Mouse (Mus musculus): ENCODE data around the gene Son. TPM values are rescaled to one million over a fixed set of nuclear protein-coding genes. Genes with fewer than 3 reads are reported as not detected.

Gene Son
- 56.2 and 65.8 TPM in 2 replicates for polyA plus RNA-seq (2015; fragmentation: Nextera tagmentation; extraction: Ambion mirVana)

DNA sequence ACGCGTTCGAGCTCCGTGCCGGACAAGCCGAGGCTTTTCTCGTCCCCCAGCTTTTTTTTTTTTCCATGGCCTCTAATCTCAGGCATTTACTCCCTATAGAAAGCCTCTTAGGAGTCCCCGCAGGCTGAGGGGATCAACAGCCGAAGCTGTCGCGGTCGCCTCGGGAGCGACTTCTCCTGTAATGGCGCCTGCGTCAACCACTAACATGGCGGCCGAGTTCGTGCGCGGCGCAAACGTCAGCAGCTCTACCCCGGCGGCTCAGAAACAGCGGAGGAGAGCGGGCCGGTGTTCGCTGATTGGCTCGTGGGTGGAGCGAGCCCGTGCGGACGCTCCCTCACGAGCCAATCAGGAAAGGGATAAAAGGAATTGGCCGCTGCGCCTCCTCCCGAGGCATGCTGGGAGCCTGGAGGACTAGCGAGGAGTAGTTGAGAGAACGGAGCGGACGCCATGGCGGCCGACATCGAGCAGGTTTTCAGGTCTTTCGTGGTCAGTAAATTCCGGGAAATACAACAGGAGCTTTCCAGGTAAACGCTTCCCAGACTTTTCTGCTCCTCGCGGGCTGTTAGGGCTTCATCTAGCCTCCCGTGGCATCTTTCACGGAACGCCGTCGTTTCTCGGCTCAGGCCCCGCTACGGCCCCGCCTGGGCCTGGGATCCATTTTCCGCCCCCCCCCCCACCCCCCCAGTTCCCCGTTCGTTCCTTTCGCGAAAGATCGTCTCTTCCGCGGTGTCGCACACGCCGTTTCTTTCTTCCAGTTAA, at the start of gene Son:
TSS of gene Son (plus strand) at position 46 of the 759 bp plus-strand sequence.

DNA sequence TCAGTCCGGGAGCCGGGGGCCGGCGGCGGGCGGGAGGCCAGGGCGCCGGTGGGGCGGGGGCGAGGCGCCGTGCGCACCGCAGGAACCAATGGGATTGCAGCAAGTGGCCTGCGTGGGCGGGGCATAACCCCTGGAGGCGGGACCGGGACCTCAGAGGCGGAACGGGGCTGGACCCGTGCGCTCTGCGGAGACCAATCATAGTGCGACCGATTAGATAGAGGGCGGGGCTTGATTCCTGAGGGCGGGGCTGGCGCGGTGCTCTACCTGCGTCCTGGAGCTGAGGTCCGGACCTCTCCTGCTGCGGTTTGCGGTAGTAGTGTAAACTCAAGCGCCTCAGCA, 49.7 kb upstream of the Son start, which contains the start of gene Tmem50b:
TSS of gene Tmem50b (minus strand) at position 129 of the 339 bp plus-strand sequence.

DNA sequence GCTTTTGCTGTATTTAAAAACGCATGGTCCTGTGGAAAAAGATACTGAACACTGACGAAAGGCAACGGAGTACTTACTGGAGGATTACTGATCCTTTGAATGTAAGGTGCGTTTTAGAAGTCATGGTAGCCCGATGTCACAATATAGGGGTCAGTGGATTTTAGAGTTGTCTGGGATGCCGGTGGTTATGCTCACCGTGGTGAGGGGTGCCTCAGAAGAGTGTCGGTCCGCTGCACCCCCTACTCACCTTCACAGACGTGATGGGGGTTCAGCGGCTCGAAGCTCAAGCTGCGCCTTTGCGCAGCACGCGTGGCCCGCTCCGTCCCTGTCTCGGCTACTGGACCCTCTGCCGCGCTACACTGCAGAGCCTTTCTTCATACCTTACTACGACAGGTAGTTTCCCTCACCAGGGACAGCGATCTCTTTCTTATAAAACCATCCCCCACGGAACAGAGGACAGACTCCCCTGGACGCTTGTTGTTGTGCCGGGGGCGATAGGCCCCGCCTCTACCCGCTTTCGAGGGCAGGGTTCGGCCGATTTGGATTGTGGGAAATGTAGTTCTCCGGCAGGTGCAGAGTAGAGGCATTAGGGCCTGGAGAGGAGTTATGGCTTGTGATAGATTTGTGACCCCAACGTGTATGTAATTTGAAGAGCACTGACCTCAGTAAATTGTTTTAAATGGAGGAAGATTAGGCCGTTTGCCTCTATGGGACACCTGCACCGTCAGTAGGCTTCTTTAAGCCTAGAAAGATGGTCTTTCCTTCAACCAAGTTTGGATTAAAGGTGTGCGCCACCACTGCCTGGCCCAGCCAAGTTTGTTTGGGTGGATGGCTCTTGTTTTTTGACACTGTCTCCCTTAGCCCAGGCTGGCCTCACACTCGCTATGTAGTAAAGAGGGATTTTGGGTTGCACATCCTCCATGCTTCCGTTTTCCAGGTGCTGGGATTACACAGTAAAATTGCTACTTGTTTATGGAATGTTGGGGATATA, 28.5 kb upstream of the Son start, which contains the start of gene Dnajc28:
TSS of gene Dnajc28 (minus strand) at position 516 of the 991 bp plus-strand sequence.

DNA sequence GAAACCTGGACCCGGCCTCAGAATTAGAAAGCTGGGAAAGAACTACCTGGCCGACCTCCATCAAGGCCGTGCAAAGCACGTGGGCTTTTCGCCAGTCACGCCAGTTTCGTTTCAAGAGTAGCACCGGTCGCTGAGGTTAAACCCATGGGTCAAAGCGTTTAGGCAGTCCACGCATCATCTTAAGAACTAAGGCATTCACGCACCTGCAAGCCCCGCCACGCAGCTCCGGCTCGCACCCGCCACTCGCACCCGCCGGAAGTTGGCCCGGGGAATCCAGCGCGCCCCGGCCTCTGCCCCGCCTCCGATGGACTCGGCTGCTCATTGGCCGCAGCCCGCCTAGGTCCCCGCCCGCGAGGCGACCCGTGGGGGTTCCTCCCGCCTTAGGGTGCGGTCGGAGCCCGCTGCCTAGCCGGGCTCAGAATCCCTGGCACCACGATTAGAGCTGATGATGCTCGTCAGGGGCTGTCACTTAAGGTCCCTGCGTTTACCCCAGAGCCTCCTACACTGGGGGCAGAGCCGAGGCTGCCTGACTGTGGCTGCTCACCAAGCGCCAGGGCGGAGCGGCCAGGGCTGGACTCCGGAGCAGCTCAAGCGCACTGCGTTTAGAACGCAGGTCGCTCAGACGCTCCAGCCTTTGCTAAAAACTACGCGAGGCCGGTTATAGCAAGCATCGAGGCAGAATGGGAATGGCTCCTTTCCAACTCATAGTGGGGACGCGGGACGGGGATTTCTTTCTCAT, 456 bp upstream of the Son start, which contains the start of gene Gart:
TSS of gene Gart (minus strand) at position 272 of the 739 bp plus-strand sequence.

DNA sequence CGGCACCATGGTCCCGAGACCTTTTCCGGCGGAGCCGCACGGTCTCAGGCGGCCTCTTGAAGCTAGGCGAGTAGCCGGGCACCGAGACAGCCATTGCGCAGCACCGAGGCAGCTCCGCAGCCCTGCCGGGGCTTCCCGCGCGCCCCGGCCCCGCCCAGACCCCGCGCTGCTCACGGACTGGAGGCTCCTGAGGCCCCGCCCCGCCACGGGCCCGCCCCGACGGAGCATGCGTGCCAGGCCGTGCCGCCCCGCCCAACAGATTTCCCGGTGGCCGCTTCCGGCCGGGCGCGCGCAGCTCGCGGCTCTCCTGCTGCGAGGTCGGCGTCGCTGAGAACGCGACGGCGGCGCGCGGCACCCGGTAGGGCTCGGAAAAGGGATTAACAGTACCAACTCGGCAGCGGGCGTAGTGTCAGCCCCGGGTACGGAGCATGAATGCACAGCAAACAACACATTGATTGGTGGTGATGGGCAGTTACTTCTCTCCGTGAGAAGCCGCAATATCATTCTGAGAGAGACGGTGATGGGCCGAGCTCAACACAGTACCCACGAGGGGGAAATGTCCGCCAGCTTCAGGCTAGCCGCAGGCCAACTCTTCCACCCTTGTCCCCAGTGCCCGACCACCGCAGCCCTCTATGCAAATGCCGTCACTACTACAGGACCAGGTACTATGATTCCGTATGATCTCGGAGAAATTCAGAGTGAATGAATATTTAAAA, 41.5 kb downstream of the Son start, which contains the start of gene Donson:
TSS of gene Donson (minus strand) at position 152 of the 716 bp plus-strand sequence.

DNA sequence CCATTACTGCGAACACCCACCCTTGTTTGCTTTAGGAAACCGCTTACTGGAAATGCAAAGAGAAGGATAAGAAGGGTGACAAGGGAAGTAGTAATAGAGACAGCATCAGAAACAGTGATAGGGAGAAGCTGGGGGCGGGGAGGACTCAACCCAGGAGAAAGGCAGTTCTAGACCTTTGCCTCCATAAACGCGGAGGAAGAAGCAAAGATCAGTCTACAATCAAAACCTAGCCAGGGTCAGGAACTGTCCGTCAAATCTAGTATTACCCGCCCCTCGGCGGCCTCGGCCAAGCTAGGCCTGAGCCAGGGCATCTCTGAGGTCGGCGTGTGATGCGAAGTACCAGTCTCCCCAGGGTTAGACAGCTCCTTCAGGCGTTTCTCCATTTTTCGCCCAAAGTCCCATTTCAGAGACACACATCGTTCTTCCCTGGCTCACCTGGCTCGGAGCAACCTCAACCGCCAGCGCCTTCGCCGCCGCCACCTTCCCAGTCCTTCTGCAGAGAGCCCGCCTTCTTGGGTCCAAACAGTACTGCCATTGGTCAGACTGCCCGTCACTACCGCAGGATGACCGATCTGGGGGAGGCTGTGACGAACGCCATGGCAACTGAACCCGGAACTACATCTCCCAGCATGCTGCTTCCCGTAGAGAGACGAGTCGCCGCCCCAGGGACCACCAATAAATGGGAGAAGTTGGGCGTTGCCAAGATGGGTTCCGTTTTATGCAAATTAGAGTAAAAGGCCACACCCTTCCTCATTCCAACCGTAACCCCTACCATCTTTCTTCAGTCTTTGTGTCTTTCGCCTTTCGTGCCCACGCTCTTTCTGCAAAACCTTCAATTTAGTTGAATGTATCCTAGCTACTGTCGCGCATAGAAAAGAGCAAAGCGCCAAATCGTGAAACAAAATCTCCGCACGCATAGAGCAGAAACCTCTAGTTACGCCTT, 81.1 kb downstream of the Son start, which contains the start of gene Cryzl1:
TSS of gene Cryzl1 (minus strand) at position 853 of the 943 bp plus-strand sequence.

Other genes starting within 250 kb of the Son start
- 45.5 and 48.4 TPM in 2 replicates for gene Il10rb, start 241.3 kb upstream of the Son start, polyA plus RNA-seq (2015; fragmentation: Nextera tagmentation; extraction: Ambion mirVana)
- gene Ifnar1, start 162.3 kb upstream of the Son start, polyA plus RNA-seq (2015; fragmentation: Nextera tagmentation; extraction: Ambion mirVana): 24.7 and 27.5 TPM in 2 replicates
- gene Ifngr2, start 100.4 kb upstream of the Son start, polyA plus RNA-seq (2015; fragmentation: Nextera tagmentation; extraction: Ambion mirVana): 47.8 and 50.0 TPM in 2 replicates
- gene Tmem50b, start 49.7 kb upstream of the Son start, polyA plus RNA-seq (2015; fragmentation: Nextera tagmentation; extraction: Ambion mirVana): 58.6 and 69.2 TPM in 2 replicates
- 0.81 and 1.3 TPM in 2 replicates for gene Dnajc28, start 28.5 kb upstream of the Son start, polyA plus RNA-seq (2015; fragmentation: Nextera tagmentation; extraction: Ambion mirVana)
- gene Gart, start 554 bp upstream of the Son start, polyA plus RNA-seq (2015; fragmentation: Nextera tagmentation; extraction: Ambion mirVana): 40.9 and 43.8 TPM in 2 replicates
- gene Donson, start 41.3 kb downstream of the Son start, polyA plus RNA-seq (2015; fragmentation: Nextera tagmentation; extraction: Ambion mirVana): 6.8 and 7.8 TPM in 2 replicates
- gene Cryzl1, start 81.5 kb downstream of the Son start, polyA plus RNA-seq (2015; fragmentation: Nextera tagmentation; extraction: Ambion mirVana): 44.5 and 53.2 TPM in 2 replicates
- gene Itsn1, start 81.8 kb downstream of the Son start, polyA plus RNA-seq (2015; fragmentation: Nextera tagmentation; extraction: Ambion mirVana): 13.2 and 17.4 TPM in 2 replicates